In genomic region chr11:62496151-62496715, GRCm38 (mm10) we compare ENCODE assay signal across 8 mouse cellular contexts. TPM values are rescaled to one million over a fixed set of nuclear protein-coding genes. Genes with fewer than 3 reads are reported as not detected.
DNase-seq lines count a peak whose midpoint lies in the region; ATAC-seq and TF ChIP-seq lines count a peak whose summit lies in the region.

No protein-coding gene starts in this region.

- no peaks in the 10 kb centered on the region for H3K27me3 ChIP-seq in hindbrain, postnatal 0 days (ENCODE audit: insufficient read depth, low read length)
- H3K27me3 ChIP-seq in hindbrain, embryonic 16.5 days (replicated peaks; ENCODE audit: control insufficient read depth, insufficient read depth, low read length), result no peaks in the 10 kb centered on the region
- no peaks in the 10 kb centered on the region for H3K27me3 ChIP-seq in ES-Bruce4 (ENCODE audit: control insufficient read depth, insufficient read depth, low read length, poor library complexity, severe bottlenecking)

- peak; percentile 36 for DNase-seq in hindbrain, postnatal 0 days (ENCODE audit: low spot score)
- DNase-seq in c-Kit-negative CD71-positive TER-119-positive erythroid progenitor cells, embryonic 14.5 days (ENCODE audit: low read depth, low spot score), result peak; percentile 32
- DNase-seq in induced T-regulatory cell, adult 2 months (ENCODE audit: low read depth), result peak; percentile 82
- DNase-seq in naive thymus-derived CD4-positive, alpha-beta T cell, adult 2 months (ENCODE audit: low read depth), result peak; percentile 79
- DNase-seq in layer of hippocampus, adult 8-10 months (ENCODE audit: low spot score in 2 of 2), result no peak
- no peak for DNase-seq in layer of hippocampus, adult 18-20 months (ENCODE audit: low spot score in 2 of 2)

- no peaks in the 10 kb centered on the region for H3K9me3 ChIP-seq in hindbrain, postnatal 0 days (ENCODE audit: low read length)
- H3K9me3 ChIP-seq in hindbrain, embryonic 16.5 days (ENCODE audit: control insufficient read depth, low read length), result no peaks in the 10 kb centered on the region
- no peaks in the 10 kb centered on the region for H3K9me3 ChIP-seq in ES-Bruce4 (replicated peaks; ENCODE audit: control insufficient read depth, insufficient read depth, low read length, poor library complexity, severe bottlenecking)

- 58% methylated on average over 5 of the region's 5 CpGs for WGBS in hindbrain, postnatal 0 days
- WGBS in hindbrain, embryonic 16.5 days, result 64% methylated on average over 5 of the region's 5 CpGs

- ATAC-seq in hindbrain, postnatal 0 days, result no peak
- no peak for ATAC-seq in hindbrain, embryonic 16.5 days

- no peak overlapping the region for H3K4me2 ChIP-seq in hindbrain, postnatal 0 days (ENCODE audit: low read depth, low read length)
- H3K4me2 ChIP-seq in hindbrain, embryonic 16.5 days (ENCODE audit: low read length), result no peak overlapping the region

- H3K27ac ChIP-seq in hindbrain, postnatal 0 days, result no peak overlapping the region
- H3K27ac ChIP-seq in hindbrain, embryonic 16.5 days (ENCODE audit: low read depth, low read length), result no peak overlapping the region
- H3K27ac ChIP-seq in ES-Bruce4 (ENCODE audit: insufficient read depth, low read length), result peak overlapping the region; percentile 98

- H3K36me3 ChIP-seq in hindbrain, postnatal 0 days (ENCODE audit: insufficient read depth, low read length), result no peaks in the 10 kb centered on the region
- H3K36me3 ChIP-seq in hindbrain, embryonic 16.5 days (ENCODE audit: control insufficient read depth, insufficient read depth, low read length), result no peaks in the 10 kb centered on the region
- no peaks in the 10 kb centered on the region for H3K36me3 ChIP-seq in ES-Bruce4 (ENCODE audit: control insufficient read depth, insufficient read depth, low read length, poor library complexity, severe bottlenecking)

- peak; percentile 70 for TF ChIP-seq CTCF in hindbrain, postnatal 0 days (IDR thresholded peaks at IDR 0.05; ENCODE audit: low read depth)
- TF ChIP-seq CTCF in ES-Bruce4 (IDR thresholded peaks at IDR 0.05; ENCODE audit: low read depth, low read length), result no peak

- no peak overlapping the region for H3K4me3 ChIP-seq in hindbrain, postnatal 0 days (ENCODE audit: low read length)
- no peak overlapping the region for H3K4me3 ChIP-seq in hindbrain, embryonic 16.5 days (ENCODE audit: low read length)
- H3K4me3 ChIP-seq in ES-Bruce4 (ENCODE audit: low read depth, low read length), result no peak overlapping the region

- no peak for TF ChIP-seq POLR2A in ES-Bruce4 (IDR thresholded peaks at IDR 0.05; ENCODE audit: insufficient read depth, low read length)

- no peak for TF ChIP-seq EP300 in ES-Bruce4 (IDR thresholded peaks at IDR 0.05; ENCODE audit: insufficient read depth, low read depth, low read length)

- H3K9ac ChIP-seq in hindbrain, postnatal 0 days (replicated peaks; ENCODE audit: low read length), result no peak overlapping the region
- no peak overlapping the region for H3K9ac ChIP-seq in hindbrain, embryonic 16.5 days (ENCODE audit: low read depth, low read length)
- H3K9ac ChIP-seq in ES-Bruce4 (ENCODE audit: low read depth, poor library complexity, severe bottlenecking), result peak overlapping the region; percentile 56

- 0 out of 2 replicates have a peak, but pooled peaks cover 7% of the 10 kb centered on the region for H3K4me1 ChIP-seq in hindbrain, postnatal 0 days (ENCODE audit: insufficient read depth, low read length)
- H3K4me1 ChIP-seq in hindbrain, embryonic 16.5 days (ENCODE audit: control insufficient read depth, insufficient read depth, low read depth, low read length), result peaks cover 5% of the 10 kb centered on the region
- peaks cover 3% of the 10 kb centered on the region for H3K4me1 ChIP-seq in ES-Bruce4 (ENCODE audit: control insufficient read depth, insufficient read depth, low read length)

RNA-seq across cellular contexts. Expression of gene Ncor1, which starts 37.9 kb away (rescaled TPM):
- total RNA-seq in hindbrain, postnatal 0 days (2014; rRNA removed), result 137 and 159 TPM in 2 replicates
- 143 and 148 TPM in 2 replicates for polyA plus RNA-seq in hindbrain, postnatal 0 days (2015; fragmentation: Nextera tagmentation; extraction: Ambion mirVana)
- 60.1 and 135 TPM in 2 replicates for polyA plus RNA-seq in hindbrain, embryonic 16.5 days (2015; fragmentation: Nextera tagmentation; extraction: Ambion mirVana)
- polyA plus RNA-seq in ES-Bruce4 (2011; ENCODE audit: insufficient read depth, insufficient read length, low read depth, missing spikeins), result 281 and 327 TPM in 2 replicates
- total RNA-seq in layer of hippocampus, adult 8-10 months (2022), result 100 to 1,000 TPM; 269 to 325 (median 294) TPM
- total RNA-seq in layer of hippocampus, adult 18-20 months (2021), result 100 to 1,000 TPM; 268 to 281 TPM

RNA-seq across cellular contexts. Expression of gene Pigl, which starts 38.0 kb away (rescaled TPM):
- total RNA-seq in hindbrain, postnatal 0 days (2014; rRNA removed), result 5.9 and 6.7 TPM in 2 replicates
- polyA plus RNA-seq in hindbrain, postnatal 0 days (2015; fragmentation: Nextera tagmentation; extraction: Ambion mirVana), result 6.6 and 6.9 TPM in 2 replicates
- polyA plus RNA-seq in hindbrain, embryonic 16.5 days (2015; fragmentation: Nextera tagmentation; extraction: Ambion mirVana), result 8.3 and 10.8 TPM in 2 replicates
- 12.7 and 14.1 TPM in 2 replicates for polyA plus RNA-seq in ES-Bruce4 (2011; ENCODE audit: insufficient read depth, insufficient read length, low read depth, missing spikeins)
- total RNA-seq in layer of hippocampus, adult 8-10 months (2022), result 1 to 10 TPM; 5.8 to 8.3 (median 6.9) TPM
- total RNA-seq in layer of hippocampus, adult 18-20 months (2021), result 1 to 10 TPM; 6.3 to 6.5 TPM

RNA-seq across cellular contexts. Expression of gene Cenpv, which starts 42.8 kb away (rescaled TPM):
- 57.9 and 64.1 TPM in 2 replicates for total RNA-seq in hindbrain, postnatal 0 days (2014; rRNA removed)
- 32.8 and 37.6 TPM in 2 replicates for polyA plus RNA-seq in hindbrain, postnatal 0 days (2015; fragmentation: Nextera tagmentation; extraction: Ambion mirVana)
- 23.8 and 50.7 TPM in 2 replicates for polyA plus RNA-seq in hindbrain, embryonic 16.5 days (2015; fragmentation: Nextera tagmentation; extraction: Ambion mirVana)
- polyA plus RNA-seq in ES-Bruce4 (2011; ENCODE audit: insufficient read depth, insufficient read length, low read depth, missing spikeins), result 66.9 and 77.3 TPM in 2 replicates
- total RNA-seq in layer of hippocampus, adult 8-10 months (2022), result 10 to 100 TPM; 32.1 to 40.8 (median 39.0) TPM
- total RNA-seq in layer of hippocampus, adult 18-20 months (2021), result 10 to 100 TPM; 37.5 to 42.7 TPM

RNA-seq across cellular contexts. Expression of gene Ubb, which starts 54.7 kb away (rescaled TPM):
- 1,525 and 1,633 TPM in 2 replicates for total RNA-seq in hindbrain, postnatal 0 days (2014; rRNA removed)
- polyA plus RNA-seq in hindbrain, postnatal 0 days (2015; fragmentation: Nextera tagmentation; extraction: Ambion mirVana), result 4,229 and 4,277 TPM in 2 replicates
- polyA plus RNA-seq in hindbrain, embryonic 16.5 days (2015; fragmentation: Nextera tagmentation; extraction: Ambion mirVana), result 4,470 and 4,568 TPM in 2 replicates
- 626 and 640 TPM in 2 replicates for polyA plus RNA-seq in ES-Bruce4 (2011; ENCODE audit: insufficient read depth, insufficient read length, low read depth, missing spikeins)
- 1,000 to 10,000 TPM; 1,746 to 1,909 (median 1,854) TPM for total RNA-seq in layer of hippocampus, adult 8-10 months (2022)
- 1,000 to 10,000 TPM; 1,877 to 1,910 TPM for total RNA-seq in layer of hippocampus, adult 18-20 months (2021)

Comparison
In these comparisons a context has a peak if more than half of its experiments do, and no peak if none do; other contexts are left out.
1. DNase-seq: peak in hindbrain, postnatal 0 days (single experiment), c-Kit-negative CD71-positive TER-119-positive erythroid progenitor cells, embryonic 14.5 days (single experiment), induced T-regulatory cell, adult 2 months (single experiment) and naive thymus-derived CD4-positive, alpha-beta T cell, adult 2 months (single experiment); none in layer of hippocampus, adult 8-10 months (0 of 2) and layer of hippocampus, adult 18-20 months (0 of 2).